Mouse (Mus musculus): Measurements from ENCODE around the gene Tmie. TPM values are rescaled to one million over a fixed set of nuclear protein-coding genes. Genes with fewer than 3 reads are reported as not detected.

Gene Tmie
- total and polyA plus RNA-seq, 3 experiments: not detected

DNA sequence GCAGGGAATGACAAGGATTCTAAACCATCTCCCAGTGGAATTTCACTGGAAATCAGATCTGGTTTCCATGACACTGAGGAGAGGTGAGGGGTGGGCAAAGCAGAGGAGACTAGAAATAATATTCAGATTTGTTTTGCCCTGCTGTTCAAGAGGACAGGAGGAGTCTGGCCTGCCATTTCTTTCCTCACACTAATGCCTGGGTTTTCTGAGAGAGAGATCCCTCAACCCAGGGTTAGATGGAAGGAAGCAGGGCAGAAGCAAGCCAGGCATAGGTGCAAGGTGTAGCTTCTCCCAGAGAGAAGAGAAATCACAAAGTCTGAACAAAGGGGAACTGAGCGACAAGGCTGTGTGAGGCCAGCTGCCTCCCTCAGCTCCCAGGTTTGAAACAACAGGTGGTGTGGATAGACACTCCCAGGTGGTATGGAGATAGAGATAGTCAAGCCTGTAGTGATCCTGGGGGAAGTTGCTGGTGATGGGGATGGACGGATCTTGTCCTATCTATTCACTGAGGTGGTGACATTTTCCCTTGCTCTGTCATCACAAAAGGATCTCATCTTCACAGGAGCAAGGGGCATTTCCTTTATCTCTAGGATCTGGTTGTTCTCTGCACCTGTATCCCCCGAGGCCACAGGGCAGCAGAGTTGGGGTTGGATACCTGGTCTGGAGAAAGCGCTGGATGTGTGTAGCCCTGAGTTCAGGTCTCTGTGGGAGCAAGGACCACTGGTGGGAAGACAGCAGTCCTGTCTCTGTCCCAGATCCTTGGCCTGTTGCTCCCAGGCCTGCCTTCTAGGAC, 28.1 kb upstream of the Tmie start:
- H3K9ac ChIP-seq (ENCODE audit: insufficient read depth, low read depth): no peak overlapping the region
- no peak for DNase-seq (ENCODE audit: extremely low read depth)
- peaks cover 6 to 39% of the 10 kb centered on the region in 2 experiments for H3K4me1 ChIP-seq (ENCODE audit: control insufficient read depth in 1 of 2, insufficient read depth in 2 of 2)
- no peak overlapping the region for H3K27ac ChIP-seq (ENCODE audit: insufficient read depth, low read depth)
- no peaks in the 10 kb centered on the region for H3K36me3 ChIP-seq (replicated peaks in 1 of 2; ENCODE audit: control insufficient read depth in 1 of 2, insufficient read depth in 1 of 2, low read length in 1 of 2)
- H3K79me2 ChIP-seq (replicated peaks; ENCODE audit: control insufficient read depth, extremely low read depth, insufficient read depth, poor library complexity, severe bottlenecking): no peaks in the 10 kb centered on the region
- H3K27me3 ChIP-seq (replicated peaks): no peaks in the 10 kb centered on the region
- TF ChIP-seq USF2 (conservative IDR thresholded peaks at IDR 0.05; ENCODE audit: low read depth, low read length) (no peak), PAX5 (IDR thresholded peaks at IDR 0.05; ENCODE audit: low read length) (no peak), TCF12 (IDR thresholded peaks at IDR 0.05; ENCODE audit: low read depth, low read length) (no peak), POLR2A (IDR thresholded peaks at IDR 0.05; ENCODE audit: low read depth, low read length) (no peak), JUND (conservative IDR thresholded peaks at IDR 0.05; ENCODE audit: low read depth, low read length) (no peak), MEF2A (IDR thresholded peaks at IDR 0.05; ENCODE audit: borderline replicate concordance, low read depth, low read length) (no peak), E2F4 (IDR thresholded peaks at IDR 0.05; ENCODE audit: insufficient replicate concordance, low read depth, low read length) (no peak), GABPA (IDR thresholded peaks at IDR 0.05; ENCODE audit: insufficient replicate concordance, low read depth, low read length) (no peak), RAD21 (IDR thresholded peaks at IDR 0.05; ENCODE audit: low read depth, low read length) (no peak), ETS1 (conservative IDR thresholded peaks at IDR 0.05; ENCODE audit: low read depth, low read length) (no peak), SMC3 (IDR thresholded peaks at IDR 0.05; ENCODE audit: low read depth, low read length) (no peak), ZC3H11A (IDR thresholded peaks at IDR 0.05; ENCODE audit: low read depth, low read length) (no peak), RCOR1 (conservative IDR thresholded peaks at IDR 0.05; ENCODE audit: low read depth, low read length) (no peak), ZMIZ1 (IDR thresholded peaks at IDR 0.05; ENCODE audit: low read depth, low read length) (no peak), CHD1 (IDR thresholded peaks at IDR 0.05; ENCODE audit: low read depth, low read length) (no peak), HCFC1 (IDR thresholded peaks at IDR 0.05; ENCODE audit: low read depth, low read length) (no peak), ZNF384 (IDR thresholded peaks at IDR 0.05; ENCODE audit: low read depth, low read length) (no peak)
- peaks cover 13% of the 10 kb centered on the region for H3K9me3 ChIP-seq (replicated peaks; ENCODE audit: low read length)
- dilution Hi-C loops (cut with MboI; ENCODE audit: extremely low pct_ligation_motif_present, extremely low pct_unique_long_range_greater_than_20kb, low sequenced_read_pairs) (no loop called here), in situ Hi-C loops (cut with MboI; ENCODE audit: low pct_ligation_motif_present, low pct_unique_long_range_greater_than_20kb, low sequenced_read_pairs) (no loop called here)
- no peak overlapping the region for H3K4me3 ChIP-seq (replicated peaks in 1 of 3; ENCODE audit: low read depth in 2 of 3, low read length in 2 of 3, poor library complexity in 1 of 3)
- no peak overlapping the region for H3K4me2 ChIP-seq (ENCODE audit: insufficient read depth, low read depth, poor library complexity, severe bottlenecking)

DNA sequence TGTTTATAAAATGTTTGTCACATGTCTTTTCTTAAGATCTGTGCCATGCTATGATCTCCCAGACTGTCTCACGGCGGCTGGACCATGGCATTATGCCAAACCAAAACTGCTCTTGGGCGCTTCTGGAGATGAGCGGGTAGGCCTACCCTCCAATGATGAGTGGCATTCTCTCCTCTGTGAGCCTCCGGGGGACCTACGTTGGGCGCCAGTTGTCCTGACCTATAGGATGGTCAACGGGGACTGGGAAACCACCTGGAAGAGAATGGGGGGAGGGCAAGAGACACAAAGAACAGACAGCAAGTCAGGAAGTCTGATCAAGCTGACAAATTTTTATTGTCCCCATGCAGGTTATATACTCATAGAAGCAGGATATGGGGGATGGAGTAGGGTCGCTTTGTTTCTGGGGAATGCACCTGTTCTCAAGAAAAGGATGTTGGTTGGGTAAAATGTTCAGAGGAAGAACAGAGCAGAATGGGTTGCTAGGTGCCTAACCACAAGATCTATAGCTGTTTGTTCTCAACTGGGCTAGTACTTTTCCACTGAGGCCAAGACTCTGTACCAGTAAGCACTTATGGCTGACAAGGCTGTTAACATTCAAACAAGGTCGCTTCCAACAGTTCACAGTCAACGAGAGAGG, 27.4 kb upstream of the Tmie start:
- Histone ChIP-seq H3K4me1 (ENCODE audit: control insufficient read depth in 1 of 2, insufficient read depth in 2 of 2) (peaks cover 6 to 39% of the 10 kb centered on the region in 2 experiments), H3K9me3 (replicated peaks; ENCODE audit: low read length) (peaks cover 13% of the 10 kb centered on the region), H3K27me3 (replicated peaks) (no peaks in the 10 kb centered on the region), H3K36me3 (replicated peaks in 1 of 2; ENCODE audit: control insufficient read depth in 1 of 2, insufficient read depth in 1 of 2, low read length in 1 of 2) (no peaks in the 10 kb centered on the region), H3K9ac (ENCODE audit: insufficient read depth, low read depth) (no peak overlapping the region), H3K27ac (ENCODE audit: insufficient read depth, low read depth) (no peak overlapping the region), H3K79me2 (replicated peaks; ENCODE audit: control insufficient read depth, extremely low read depth, insufficient read depth, poor library complexity, severe bottlenecking) (no peaks in the 10 kb centered on the region), H3K4me3 (replicated peaks in 1 of 3; ENCODE audit: low read depth in 2 of 3, low read length in 2 of 3, poor library complexity in 1 of 3) (no peak overlapping the region), H3K4me2 (ENCODE audit: insufficient read depth, low read depth, poor library complexity, severe bottlenecking) (no peak overlapping the region)
- in situ Hi-C loops (cut with MboI; ENCODE audit: low pct_ligation_motif_present, low pct_unique_long_range_greater_than_20kb, low sequenced_read_pairs): no loop called here
- TF ChIP-seq JUN (IDR thresholded peaks at IDR 0.05; ENCODE audit: insufficient read depth, low read depth, low read length) (no peak), HCFC1 (IDR thresholded peaks at IDR 0.05; ENCODE audit: low read depth, low read length) (no peak), CHD2 (IDR thresholded peaks at IDR 0.05; ENCODE audit: low read length) (no peak), UBTF (IDR thresholded peaks at IDR 0.05; ENCODE audit: low read depth, low read length) (no peak), EP300 (IDR thresholded peaks at IDR 0.05; ENCODE audit: low read length) (no peak), E2F4 (IDR thresholded peaks at IDR 0.05; ENCODE audit: insufficient replicate concordance, low read depth, low read length) (no peak), NRF1 (IDR thresholded peaks at IDR 0.05; ENCODE audit: low read depth, low read length) (no peak), PAX5 (IDR thresholded peaks at IDR 0.05; ENCODE audit: low read length) (no peak), MXI1 (IDR thresholded peaks at IDR 0.05; ENCODE audit: low read depth, low read length) (no peak), ZC3H11A (IDR thresholded peaks at IDR 0.05; ENCODE audit: low read depth, low read length) (no peak), NELFE (IDR thresholded peaks at IDR 0.05; ENCODE audit: low read depth, low read length) (no peak), ZNF384 (IDR thresholded peaks at IDR 0.05; ENCODE audit: low read depth, low read length) (no peak), SMC3 (IDR thresholded peaks at IDR 0.05; ENCODE audit: low read depth, low read length) (no peak), MAFK (IDR thresholded peaks at IDR 0.05; ENCODE audit: insufficient replicate concordance, low read length) (no peak)
- no peak for DNase-seq (ENCODE audit: extremely low read depth)
- dilution Hi-C loops (cut with MboI; ENCODE audit: extremely low pct_ligation_motif_present, extremely low pct_unique_long_range_greater_than_20kb, low sequenced_read_pairs): no loop called here

All from CH12.LX (cell line).